Mouse (Mus musculus) urinary bladder, adult 18-20 months (tissue): ENCODE measurements at regions not wholly inside any gene's neighbourhood (a gene's known extent, or its start where the extent isn't known, plus 50 kb on each side); places are given as distances from the start of the nearest gene placed in this dataset.

Experiments used
- DNase-seq, 2 experiments: peaks; one replicate each; pipeline ENCODE4 v3.0.0; 2022; ENCODE audit warnings: low spot score in 2 of 2, mixed read lengths in 2 of 2

GRCm38 (mm10) chr17:80827361-80827760, 99.1 kb upstream of the Map4k3 start:
- no peak for DNase-seq

- DNase-seq: no peak
Observed at GRCm38 (mm10) chr17:80825971-80826730, 97.9 kb upstream of the Map4k3 start.

- no peak for DNase-seq
Observed at GRCm38 (mm10) chr17:80825518-80825901, 97.2 kb upstream of the Map4k3 start.

DNA sequence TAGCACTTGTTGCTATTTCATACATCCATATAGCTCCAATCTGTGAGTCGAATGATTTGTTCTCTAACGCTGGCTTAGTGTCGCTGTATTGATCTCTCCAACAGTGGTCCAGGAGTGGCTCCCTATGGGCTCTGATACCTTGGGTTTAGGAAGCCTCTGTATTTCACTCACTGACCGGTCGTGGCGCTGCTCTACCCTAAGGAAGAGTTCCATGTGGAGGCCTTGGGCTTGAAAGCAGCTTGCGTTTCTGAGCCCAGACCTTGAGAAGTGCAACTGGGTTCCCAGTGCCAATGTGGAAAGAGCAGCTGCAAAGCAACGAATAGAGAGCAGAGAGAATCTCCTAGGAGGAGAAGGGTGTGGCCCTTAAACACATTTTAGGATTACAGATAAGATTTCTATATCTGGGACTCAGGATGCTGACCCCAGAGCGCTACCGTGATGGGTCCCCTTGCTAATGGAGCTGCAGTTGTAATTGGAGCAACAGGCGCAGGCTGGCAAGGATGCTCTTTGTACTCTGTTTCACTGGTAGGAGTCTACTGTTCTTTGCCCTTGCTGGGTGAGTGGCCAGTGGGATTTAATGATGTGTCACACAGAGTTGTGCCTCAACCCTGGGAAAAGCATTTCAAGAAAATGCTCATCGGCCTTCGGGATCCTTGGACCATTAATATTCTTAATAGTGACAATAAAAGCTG, 96.7 kb upstream of the Map4k3 start:
- DNase-seq: no peak

GRCm38 (mm10) chr17:80824261-80824660, 96.0 kb upstream of the Map4k3 start:
- no peak for DNase-seq

DNA sequence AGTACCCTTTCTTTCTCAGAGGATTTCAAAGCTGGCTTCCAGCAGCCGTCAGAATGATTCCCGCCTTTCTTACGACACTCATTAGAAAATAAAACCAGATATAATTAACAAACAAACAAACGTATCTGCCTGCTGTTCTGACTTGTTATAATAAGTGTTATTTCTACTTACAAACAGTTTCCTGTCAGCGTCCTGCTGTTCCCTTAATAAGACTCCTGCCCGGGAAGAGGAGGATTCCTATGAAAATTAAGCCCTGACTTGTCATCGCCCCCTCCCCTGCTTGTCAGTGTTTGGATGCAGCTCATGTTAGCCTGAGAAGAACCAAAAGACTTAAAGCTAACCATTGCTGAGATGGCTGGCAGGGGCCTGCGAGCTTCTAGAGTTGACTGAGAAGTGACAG, 92.6 kb upstream of the Map4k3 start:
- no peak for DNase-seq

DNA sequence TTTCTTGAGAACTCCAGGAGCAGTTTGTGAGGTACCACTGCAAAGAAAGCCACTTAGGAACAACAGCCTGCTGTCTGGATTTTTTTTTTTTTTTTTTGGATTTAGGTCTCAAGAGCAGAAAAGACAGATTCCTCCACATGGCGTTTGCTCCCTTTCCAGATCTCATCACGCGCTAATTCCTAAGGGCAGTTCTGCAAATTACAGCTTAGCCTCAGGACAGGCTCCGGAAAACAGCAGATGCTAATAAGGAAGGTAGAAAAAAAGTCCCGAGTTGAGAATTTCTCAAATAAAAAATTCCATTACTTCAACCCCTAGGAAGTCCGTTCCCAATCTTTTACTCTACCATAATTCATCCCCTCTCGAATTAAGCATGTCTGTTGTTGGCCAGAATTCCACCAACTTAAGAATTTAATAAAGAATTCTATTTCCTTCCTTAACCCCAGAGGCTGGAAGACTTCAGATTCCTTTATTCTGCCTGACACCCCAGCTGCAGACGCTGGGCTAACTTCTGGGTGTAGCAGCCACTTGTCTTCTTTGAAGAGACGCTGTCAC, 90.3 kb upstream of the Map4k3 start:
- DNase-seq: no peak

DNA sequence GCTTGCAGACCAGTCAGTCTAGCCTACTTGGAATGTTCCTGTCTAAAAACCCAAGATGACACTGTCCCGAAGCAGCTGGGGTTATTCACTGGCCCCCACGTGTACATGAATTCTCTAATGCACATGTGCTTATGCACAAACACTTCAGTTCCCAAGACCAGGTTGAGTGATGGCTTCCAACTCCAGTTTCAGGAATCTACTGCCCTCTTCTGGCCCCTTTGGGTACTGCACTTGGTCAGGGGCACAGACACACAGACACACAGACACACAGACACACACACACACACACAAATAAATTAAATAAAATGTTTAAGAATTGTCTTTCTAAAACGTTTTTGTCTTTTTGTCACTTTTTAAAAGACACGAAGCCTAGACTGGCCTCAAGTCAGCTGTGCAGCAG, 87.5 kb upstream of the Map4k3 start:
- DNase-seq: no peak

- no peak for DNase-seq
Observed at GRCm38 (mm10) chr17:80813194-80813593, 84.9 kb upstream of the Map4k3 start.

- DNase-seq: no peak
Observed at GRCm38 (mm10) chr17:80809275-80809674, 81.0 kb upstream of the Map4k3 start.

DNA sequence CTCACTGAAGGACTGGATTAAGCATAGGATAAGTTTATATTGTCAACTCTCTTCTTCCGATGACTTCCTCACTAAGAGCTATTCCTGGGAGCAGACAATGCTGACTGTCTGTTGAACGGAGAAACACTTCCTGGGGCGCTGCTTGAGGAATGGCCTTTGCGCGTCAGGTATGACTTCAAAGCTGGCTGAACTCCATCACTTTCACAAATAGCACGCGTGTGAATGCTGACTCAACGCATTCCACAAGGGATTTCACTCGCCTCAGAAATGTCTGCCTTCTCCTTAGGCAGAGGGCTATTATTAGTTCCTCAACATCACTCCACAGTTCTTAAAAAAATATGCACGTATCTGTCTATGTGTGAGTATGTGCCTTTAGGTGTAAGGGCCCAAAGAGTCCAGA, 79.8 kb upstream of the Map4k3 start:
- DNase-seq: no peak

- DNase-seq: no peak
Observed at GRCm38 (mm10) chr17:80803361-80803915, 75.2 kb upstream of the Map4k3 start.

- no peak for DNase-seq
Observed at GRCm38 (mm10) chr17:80802622-80803021, 74.3 kb upstream of the Map4k3 start.

- DNase-seq: no peak
Observed at GRCm38 (mm10) chr17:80801991-80802390, 73.7 kb upstream of the Map4k3 start.

- DNase-seq: peak; percentile 32 to 69
Observed at GRCm38 (mm10) chr17:80801451-80801983, 73.2 kb upstream of the Map4k3 start.

DNA sequence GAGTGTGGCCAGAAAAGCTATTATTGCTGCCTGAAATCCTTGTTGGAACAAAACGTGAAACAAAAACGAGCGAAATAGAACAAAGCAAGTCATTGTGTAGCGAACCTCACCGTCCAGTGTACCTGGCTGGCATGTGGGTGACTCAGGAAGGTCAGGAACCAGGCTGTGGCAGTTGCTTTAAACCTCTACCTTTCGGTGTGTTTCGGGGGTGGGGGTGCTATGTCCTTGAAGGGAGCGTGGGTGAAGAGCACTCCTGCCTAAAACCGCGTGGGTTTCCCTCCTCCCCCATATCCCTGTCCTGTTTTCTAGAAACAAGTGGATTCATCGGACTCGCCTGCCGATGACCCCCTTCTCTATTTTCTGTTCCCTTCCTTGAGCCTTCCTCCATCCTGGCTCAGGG, 72.6 kb upstream of the Map4k3 start:
- no peak for DNase-seq

DNA sequence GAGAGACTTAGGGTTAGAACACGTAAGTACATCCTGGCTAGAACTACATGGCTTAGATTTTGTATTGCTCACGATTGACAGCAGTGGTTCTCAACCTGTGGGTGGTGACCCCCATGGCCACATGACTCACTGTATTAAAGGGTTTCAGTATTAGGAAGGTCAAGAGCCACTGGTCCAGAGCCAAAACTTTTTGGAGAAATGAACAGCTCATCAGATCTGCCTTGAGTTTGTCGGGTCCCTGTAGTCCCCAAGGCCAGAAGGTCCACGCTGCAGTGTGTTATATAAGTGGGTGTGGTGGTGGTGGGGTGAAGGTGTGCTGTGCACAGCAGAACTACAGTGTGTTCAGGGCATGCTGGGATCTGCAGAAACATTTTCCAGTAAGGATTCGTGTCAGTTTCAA, 72.2 kb upstream of the Map4k3 start:
- DNase-seq: no peak

DNA sequence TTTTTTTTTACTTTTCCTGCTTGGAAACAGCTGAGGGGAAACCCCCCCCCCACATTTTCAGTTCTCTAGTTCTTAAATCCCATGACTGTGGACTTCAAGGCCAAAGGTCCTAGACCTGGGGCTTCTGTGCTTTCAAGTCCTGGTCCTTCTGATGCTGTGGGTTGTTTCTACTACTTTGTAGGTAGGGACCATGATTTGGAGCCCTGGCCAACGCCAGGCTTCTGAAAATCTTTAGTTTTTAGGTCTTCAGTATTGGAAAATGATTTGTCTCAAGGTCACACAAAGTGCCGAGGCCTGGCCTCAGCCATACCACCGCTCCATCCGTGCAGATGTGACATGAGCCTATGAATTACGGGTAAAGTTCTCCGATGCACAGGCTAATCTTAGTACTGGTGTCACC, 70.8 kb upstream of the Map4k3 start:
- DNase-seq: no peak

DNA sequence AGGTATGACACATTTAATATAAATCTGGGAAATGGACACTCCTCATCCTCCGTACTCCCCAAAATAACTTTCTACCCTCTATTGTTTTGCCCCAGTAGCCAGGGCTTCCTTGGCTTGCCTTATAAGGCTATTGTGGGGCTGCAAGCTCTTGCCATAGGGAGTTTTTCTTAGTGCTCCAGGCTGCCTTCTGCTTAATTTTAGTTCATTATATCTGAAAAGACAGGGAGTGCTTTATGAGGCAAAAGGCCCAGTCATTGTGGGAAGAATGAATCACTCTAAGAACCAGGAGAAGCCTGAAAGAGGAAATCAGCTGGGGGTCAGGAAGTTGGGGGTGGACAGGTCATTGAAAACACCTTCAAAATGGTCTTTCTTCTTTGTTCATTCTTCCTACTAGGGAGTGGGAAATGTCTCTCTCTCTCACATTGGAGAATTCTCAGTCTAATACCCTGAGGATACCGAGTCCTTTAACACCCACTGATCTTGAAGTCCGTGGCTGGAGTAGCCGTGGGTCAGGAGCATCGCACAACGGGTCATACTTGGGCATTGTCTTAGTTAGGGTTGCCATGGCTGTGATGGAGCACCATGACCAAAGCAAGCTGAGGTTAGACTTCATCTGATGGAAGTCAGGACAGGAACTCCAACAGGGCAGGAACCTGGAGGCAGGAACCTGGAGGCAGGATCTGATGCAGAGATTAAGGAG, 70.1 kb upstream of the Map4k3 start:
- DNase-seq: no peak

GRCm38 (mm10) chr17:80796790-80797189, 68.5 kb upstream of the Map4k3 start:
- no peak for DNase-seq

DNA sequence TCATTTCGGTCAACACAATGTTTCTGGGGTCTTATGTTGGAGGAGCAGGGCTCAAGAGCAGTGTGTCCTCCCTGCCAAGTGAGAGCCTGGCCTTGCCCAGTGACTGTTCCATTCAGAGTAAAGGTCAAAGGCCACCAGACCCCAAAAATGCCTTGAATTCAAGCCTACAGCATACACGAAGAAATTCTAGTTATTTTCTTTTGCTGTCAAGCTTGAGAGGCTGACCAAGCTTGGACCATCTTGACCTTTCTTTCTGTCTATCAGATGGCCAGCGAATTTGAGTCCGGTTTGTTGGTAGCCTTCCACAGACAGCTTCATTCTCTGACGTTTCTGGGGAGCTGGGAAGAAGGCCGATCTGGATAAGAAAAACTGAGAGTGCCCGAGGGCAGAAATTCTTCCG, 68.1 kb upstream of the Map4k3 start:
- no peak for DNase-seq
